Mouse (Mus musculus) heart, postnatal 10 days (tissue): ENCODE measurements around the gene Iqcj. TPM values are rescaled to one million over a fixed set of nuclear protein-coding genes. Genes with fewer than 3 reads are reported as not detected.

Experiments used
- DNase-seq, 2 experiments: peaks; one replicate each; pipeline ENCODE4 v3.0.0; 2021
- intact Hi-C: fragments of 180-260 bp; cut with DNase I; formaldehyde crosslinking; loops from one replicate; pipeline ENCODE4 v1.15.1; 2025
- total RNA-seq, 2 experiments: library from RNA; stranded (reverse); gene quantifications; 2 replicates each; pipeline ENCODE4 v1.2.3; 2021

The Iqcj gene
- not detected for total RNA-seq

DNA sequence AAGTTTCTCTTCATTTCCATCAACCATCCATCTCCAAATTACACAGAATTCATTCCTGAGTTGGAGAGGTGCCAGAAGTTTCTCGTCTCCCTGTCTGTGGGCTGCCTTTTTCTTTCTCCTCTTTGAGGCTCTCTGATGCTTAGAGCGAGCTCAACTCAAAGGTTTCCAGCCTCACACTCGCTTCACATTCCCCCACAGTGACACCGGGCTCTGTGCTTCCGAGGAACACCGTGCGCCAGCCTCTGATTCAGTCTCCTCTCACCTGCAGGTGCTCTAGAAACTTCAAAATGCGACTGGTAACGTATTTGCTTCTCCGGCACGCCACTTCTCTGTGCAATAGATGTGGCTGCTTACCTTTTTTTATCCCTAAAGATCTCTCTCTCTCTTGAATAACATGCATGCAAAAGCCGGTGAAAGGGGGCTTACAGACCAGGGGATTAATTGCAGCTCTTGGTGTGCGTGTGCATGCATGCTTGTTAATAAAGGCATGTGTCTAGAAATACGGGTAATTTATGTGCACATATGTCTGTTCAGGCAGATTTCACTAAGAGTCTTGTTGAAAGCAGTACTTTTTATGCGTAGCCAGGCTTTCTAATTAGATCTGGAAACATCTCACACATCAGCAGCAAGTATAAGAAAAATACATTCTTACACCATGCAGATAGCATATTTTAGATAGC lies at the start of gene Iqcj, which contains the start of gene Iqschfp:
Iqcj (plus strand) TSS at position 195 of the 680 bp plus-strand sequence.
Iqschfp (plus strand) TSS at position 207 of the 680 bp plus-strand sequence.
- intact Hi-C loops: no loop called here
- no peak for DNase-seq

- intact Hi-C loops: no loop called here
- no peak for DNase-seq
These were observed 39.6 kb upstream of the Iqcj start for GRCm38 (mm10) chr3:67852397-67852796.

GRCm38 (mm10) chr3:67861524-67861923 lies 30.5 kb upstream of the Iqcj start:
- intact Hi-C loops: no loop called here
- no peak for DNase-seq

- DNase-seq: no peak
- intact Hi-C loops: no loop called here
These were observed 24.5 kb upstream of the Iqcj start for GRCm38 (mm10) chr3:67867420-67868065.

DNA sequence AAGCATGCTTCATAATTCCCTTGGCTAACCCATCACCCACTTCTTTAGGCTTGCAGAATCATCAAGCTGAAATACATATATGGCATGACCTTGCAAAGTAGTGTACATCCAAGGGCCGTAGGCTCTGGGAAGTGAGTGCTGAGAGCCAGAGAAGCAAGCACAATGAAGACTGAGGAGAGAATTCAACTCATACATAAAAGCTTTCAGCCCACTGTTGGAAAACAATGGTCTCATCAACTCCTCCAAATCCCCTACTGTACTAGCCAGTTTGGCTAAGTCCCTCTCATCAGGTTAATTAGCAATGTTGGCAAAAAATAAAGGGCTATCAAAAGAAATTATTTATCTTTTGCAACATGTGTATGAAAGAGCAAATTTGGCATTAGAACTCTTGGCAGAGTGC lies 22.6 kb upstream of the Iqcj start:
- DNase-seq: no peak

GRCm38 (mm10) chr3:67877253-67877652 lies 14.8 kb upstream of the Iqcj start:
- intact Hi-C loops: no loop called here
- DNase-seq: no peak

More for the DNA sequence above, 22.6 kb upstream of the Iqcj start:
- intact Hi-C loops: no loop called here

GRCm38 (mm10) chr3:67884335-67884734 lies 7.7 kb upstream of the Iqcj start:
- DNase-seq: no peak
- intact Hi-C loops: no loop called here

- DNase-seq: no peak
- intact Hi-C loops: no loop called here
These were observed 5.8 kb upstream of the Iqcj start for GRCm38 (mm10) chr3:67886176-67886575.

- DNase-seq: no peak
- intact Hi-C loops: no loop called here
These were observed 4.8 kb upstream of the Iqcj start for GRCm38 (mm10) chr3:67887251-67887650.

GRCm38 (mm10) chr3:67892768-67893167 lies 748 bp downstream of the Iqcj start:
- no peak for DNase-seq
- intact Hi-C loops: no loop called here

- DNase-seq: no peak
- intact Hi-C loops: no loop called here
These were observed 10.5 kb downstream of the Iqcj start for GRCm38 (mm10) chr3:67902517-67902916.

DNA sequence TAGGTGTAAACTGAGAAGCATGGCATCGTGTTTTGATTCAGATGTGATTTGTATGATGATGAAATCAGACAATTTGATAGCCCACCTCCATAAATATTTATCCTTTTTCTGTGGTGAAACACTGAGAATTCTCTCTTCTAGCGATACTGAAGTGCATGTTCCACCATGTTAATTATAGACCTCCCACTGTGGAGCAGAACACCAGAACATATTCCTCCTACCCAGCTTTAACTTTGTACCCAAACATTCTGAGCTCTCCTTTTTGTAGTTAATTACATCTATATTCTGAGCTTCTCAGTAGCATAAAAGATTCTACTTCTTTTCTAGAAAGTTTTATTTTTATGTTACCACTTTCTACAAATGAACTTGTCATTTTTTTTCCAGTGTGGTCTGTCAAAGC lies 16.6 kb downstream of the Iqcj start:
- intact Hi-C loops: no loop called here
- no peak for DNase-seq

DNA sequence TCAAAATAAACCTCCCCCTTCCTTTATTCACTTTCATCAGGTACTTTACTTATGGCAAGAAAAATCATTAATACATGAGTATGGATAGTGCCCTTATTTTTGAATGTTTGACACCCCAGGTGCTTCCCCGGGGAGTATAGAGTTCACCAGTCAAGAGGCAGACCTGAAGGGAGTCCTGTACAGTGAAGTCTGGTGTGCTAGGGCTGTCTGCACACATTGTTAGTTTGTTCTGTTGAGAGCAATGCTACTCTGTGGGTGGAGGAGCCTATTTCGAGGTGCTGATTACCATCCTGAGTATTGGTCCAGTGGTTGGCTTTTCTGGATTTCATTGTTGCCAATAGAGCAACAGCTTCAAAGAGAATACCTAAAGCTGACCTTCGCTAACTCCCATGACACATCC lies 26.1 kb downstream of the Iqcj start:
- intact Hi-C loops: no loop called here
- DNase-seq: no peak

GRCm38 (mm10) chr3:67918634-67919259 lies 26.7 kb downstream of the Iqcj start:
- no peak for DNase-seq
- intact Hi-C loops: no loop called here

GRCm38 (mm10) chr3:67923095-67923494 lies 31.1 kb downstream of the Iqcj start:
- intact Hi-C loops: no loop called here
- no peak for DNase-seq

- no peak for DNase-seq
- intact Hi-C loops: no loop called here
These were observed 33.4 kb downstream of the Iqcj start for GRCm38 (mm10) chr3:67925453-67925852.

- intact Hi-C loops: no loop called here
- DNase-seq: no peak
These were observed 38.6 kb downstream of the Iqcj start for GRCm38 (mm10) chr3:67930424-67931133.

DNA sequence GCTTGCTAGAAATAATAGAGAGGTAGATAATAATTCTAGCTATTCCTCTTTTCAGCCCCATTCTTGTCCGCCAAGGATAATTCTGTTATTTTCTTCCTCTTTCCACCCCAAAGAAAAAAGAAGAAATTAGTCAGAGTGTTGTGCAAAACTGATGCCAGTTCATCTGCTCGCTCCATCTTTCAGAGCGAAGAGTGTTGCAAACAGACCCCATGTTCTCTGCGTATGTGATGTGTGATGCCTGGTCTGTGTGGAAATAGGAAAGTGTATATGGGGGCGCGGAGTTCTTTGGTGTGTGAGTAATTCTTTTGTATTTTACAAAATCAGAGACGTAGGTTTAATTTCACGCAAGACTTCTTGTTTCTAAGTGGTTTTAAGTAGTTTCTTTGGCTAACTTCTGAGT lies 39.2 kb downstream of the Iqcj start:
- intact Hi-C loops: no loop called here
- DNase-seq: no peak

DNA sequence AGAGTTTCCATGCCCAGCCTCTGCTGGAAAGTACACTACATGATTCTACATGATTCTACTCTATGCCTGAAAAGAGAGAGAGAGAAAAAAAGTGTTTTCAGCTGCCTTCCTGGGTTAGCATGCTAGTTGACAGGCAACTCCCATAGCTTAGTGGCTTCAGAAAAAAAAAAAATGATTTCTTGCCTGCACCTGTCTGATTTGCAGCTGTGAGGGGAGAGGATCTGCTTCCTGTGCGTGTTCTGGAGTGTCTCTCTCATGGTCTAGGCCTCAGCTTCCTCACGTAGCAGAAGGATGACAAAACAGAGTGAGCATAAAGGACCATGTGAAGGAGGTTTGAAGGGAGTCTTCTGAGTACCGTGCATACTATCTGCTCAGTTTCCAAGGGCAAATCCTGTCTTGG lies 39.9 kb downstream of the Iqcj start:
- intact Hi-C loops: no loop called here
- no peak for DNase-seq

DNA sequence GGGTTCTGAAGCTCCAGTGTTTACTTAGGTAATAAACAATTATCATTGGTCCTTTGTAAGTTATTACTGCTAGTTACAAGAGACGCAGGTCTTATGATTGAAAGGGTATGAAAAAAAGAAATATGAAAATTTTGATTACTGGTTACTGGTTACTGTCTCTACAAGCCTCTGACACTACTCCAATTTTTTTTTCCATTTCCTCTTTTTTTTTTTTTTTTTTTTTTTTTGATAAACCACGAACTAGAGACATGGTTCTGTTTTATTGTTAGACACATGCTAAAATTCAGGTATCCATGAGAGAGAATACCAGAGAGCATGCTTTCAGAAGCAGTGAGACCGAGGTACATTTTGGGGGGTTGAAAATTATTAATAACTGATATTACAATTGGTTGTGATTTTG lies 43.8 kb downstream of the Iqcj start:
- intact Hi-C loops: no loop called here
- DNase-seq: no peak

DNA sequence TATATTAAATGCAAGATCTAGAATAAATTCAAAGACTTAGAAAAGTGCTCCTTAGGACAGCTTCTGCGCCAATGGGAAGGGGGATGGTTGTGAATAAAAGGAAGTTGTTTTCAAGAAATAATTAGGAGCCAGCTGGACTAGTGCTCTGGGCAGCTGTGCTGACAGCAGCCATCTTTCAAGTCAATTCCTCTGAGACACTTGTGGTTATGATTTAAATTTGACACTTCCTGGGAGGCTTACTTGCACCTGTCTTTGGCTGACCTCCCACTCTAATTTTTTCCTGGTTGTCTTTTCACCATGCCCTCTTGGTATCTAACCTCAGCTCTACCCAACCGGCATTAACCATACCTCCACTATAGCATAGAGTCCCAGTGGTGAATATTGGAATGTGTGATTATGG lies 55.0 kb downstream of the Iqcj start:
- DNase-seq: no peak

More for the DNA sequence above, 55.0 kb downstream of the Iqcj start:
- intact Hi-C loops: no loop called here
